30 mouse cellular contexts compared by ENCODE assay signal in the genomic region with DNA sequence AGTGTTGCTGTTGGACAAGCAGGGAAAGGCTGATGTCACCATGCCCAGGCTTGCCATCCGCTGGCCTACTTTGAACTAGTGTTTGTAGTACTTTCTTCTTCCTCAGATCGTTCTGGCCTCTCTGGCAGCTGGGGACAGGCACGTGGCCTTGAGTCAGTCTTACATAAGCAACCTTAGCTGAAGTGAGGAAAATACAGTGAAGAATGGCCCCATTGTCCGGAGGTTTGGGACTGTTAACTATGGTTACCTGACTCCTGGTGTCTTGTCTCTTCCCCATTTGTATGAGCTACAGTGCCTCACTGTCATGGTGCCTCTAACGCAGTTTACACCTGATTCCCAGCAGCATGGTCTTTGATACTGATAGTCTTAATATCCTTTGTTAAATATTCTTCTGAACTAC. TPM values are rescaled to one million over a fixed set of nuclear protein-coding genes. Genes with fewer than 3 reads are reported as not detected.
DNase-seq lines count a peak whose midpoint lies in the region; ATAC-seq and TF ChIP-seq lines count a peak whose summit lies in the region.
"Had no signal": no experiment of that assay in that cellular context is flagged by ENCODE, and none has a peak within 500 bp of the region (broad histone marks: within the 10 kb centered on the region; RNA-seq: fewer than 3 reads in every experiment).

No protein-coding gene starts in this region.

- H3K4me2 ChIP-seq in limb, embryonic 14.5 days (replicated peaks; ENCODE audit: low read depth, low read length, severe bottlenecking), result no peak overlapping the region
- H3K4me2 ChIP-seq: embryonic facial prominence, embryonic 12.5 days; hindbrain, embryonic 13.5 days; liver, embryonic 15.5 days; lung, embryonic 15.5 days; midbrain, embryonic 15.5 days; neural tube, embryonic 15.5 days; stomach, embryonic 15.5 days had no signal

- no peak for TF ChIP-seq POLR2A in limb, embryonic 14.5 days (IDR thresholded peaks at IDR 0.05; ENCODE audit: borderline replicate concordance, extremely low read depth, insufficient read depth, insufficient read length)

- no peak for ATAC-seq in limb, embryonic 14.5 days (ENCODE audit: low FRiP score, low read depth)
- ATAC-seq: forebrain, embryonic 16.5 days; intestine, embryonic 16.5 days; midbrain, embryonic 15.5 days had no signal

- H3K27ac ChIP-seq in limb, embryonic 14.5 days (replicated peaks; ENCODE audit: low read depth, low read length), result no peak overlapping the region
- H3K27ac ChIP-seq in limb, embryonic 10.5 days, result no peak overlapping the region
- H3K27ac ChIP-seq: embryonic facial prominence, embryonic 12.5 days; hindbrain, embryonic 13.5 days; kidney, postnatal 0 days; liver, embryonic 15.5 days; lung, embryonic 15.5 days; midbrain, embryonic 10.5 days; midbrain, embryonic 15.5 days; neural tube, embryonic 15.5 days; stomach, embryonic 15.5 days had no signal

- no peaks in the 10 kb centered on the region for H3K4me1 ChIP-seq in limb, embryonic 14.5 days (ENCODE audit: control insufficient read depth, insufficient read depth, low read length)
- H3K4me1 ChIP-seq in limb, embryonic 10.5 days, result no peaks in the 10 kb centered on the region
- H3K4me1 ChIP-seq: embryonic facial prominence, embryonic 12.5 days; lung, embryonic 15.5 days; neural tube, embryonic 15.5 days; stomach, embryonic 15.5 days had no signal

- 78% methylated on average over 5 of the region's 5 CpGs for WGBS in limb, embryonic 14.5 days
- 84% methylated on average over 5 of the region's 5 CpGs for WGBS in limb, embryonic 10.5 days

- H3K4me3 ChIP-seq in limb, embryonic 14.5 days (replicated peaks; ENCODE audit: low read length), result no peak overlapping the region
- no peak overlapping the region for H3K4me3 ChIP-seq in limb, embryonic 10.5 days
- H3K4me3 ChIP-seq: embryonic facial prominence, embryonic 12.5 days; hindbrain, embryonic 13.5 days; liver, embryonic 15.5 days; lung, embryonic 15.5 days; midbrain, embryonic 10.5 days; midbrain, embryonic 15.5 days; neural tube, embryonic 15.5 days; stomach, embryonic 15.5 days had no signal

- no peaks in the 10 kb centered on the region for H3K27me3 ChIP-seq in limb, embryonic 14.5 days (ENCODE audit: control insufficient read depth, insufficient read depth, low read length)
- H3K27me3 ChIP-seq in limb, embryonic 10.5 days (ENCODE audit: low read depth, poor library complexity, severe bottlenecking), result no peaks in the 10 kb centered on the region
- H3K27me3 ChIP-seq: embryonic facial prominence, embryonic 12.5 days; lung, embryonic 15.5 days; midbrain, embryonic 15.5 days; stomach, embryonic 15.5 days had no signal

- DNase-seq in adrenal gland, adult 8-10 months, result peak; percentile 11
- no peak for DNase-seq in adrenal gland, adult 18-20 months (ENCODE audit: low spot score in 2 of 2)
- peak; percentile 1 for DNase-seq in limb, embryonic 14.5 days (ENCODE audit: low spot score)
- DNase-seq in limb, embryonic 10.5 days (ENCODE audit: low spot score), result no peak
- DNase-seq in NIH3T3 (ENCODE audit: low read depth), result peak; percentile 19
- DNase-seq in urinary bladder, postnatal 14 days (ENCODE audit: low spot score), result no peak
- no peak for DNase-seq in right cerebral cortex, postnatal 36 days (ENCODE audit: low spot score in 2 of 2)
- DNase-seq: cerebellum, adult 11 months; cerebellum, adult 9-10 months; cerebellum, postnatal 36 days; gastrocnemius, postnatal 10 days; heart, postnatal 4 days; kidney, adult 8-10 months; layer of hippocampus, postnatal 36 days; retina, postnatal 1 day; right cerebral cortex, postnatal 14 days; thymus, adult 18-20 months; thymus, postnatal 25 days had no signal

- H3K9ac ChIP-seq in limb, embryonic 14.5 days (ENCODE audit: low read depth, low read length, severe bottlenecking), result no peak overlapping the region
- H3K9ac ChIP-seq: embryonic facial prominence, embryonic 12.5 days; hindbrain, embryonic 13.5 days; liver, embryonic 15.5 days; lung, embryonic 15.5 days; midbrain, embryonic 15.5 days; neural tube, embryonic 15.5 days; stomach, embryonic 15.5 days had no signal

- H3K9me3 ChIP-seq in limb, embryonic 14.5 days (ENCODE audit: control insufficient read depth, low read length), result no peaks in the 10 kb centered on the region
- H3K9me3 ChIP-seq in limb, embryonic 10.5 days (replicated peaks), result no peaks in the 10 kb centered on the region
- H3K9me3 ChIP-seq: embryonic facial prominence, embryonic 12.5 days; G1E; hindbrain, embryonic 13.5 days; liver, embryonic 15.5 days; lung, embryonic 15.5 days; midbrain, embryonic 10.5 days; midbrain, embryonic 15.5 days; neural tube, embryonic 15.5 days; stomach, embryonic 15.5 days had no signal

- H3K36me3 ChIP-seq in limb, embryonic 14.5 days (ENCODE audit: control insufficient read depth, insufficient read depth, low read length), result no peaks in the 10 kb centered on the region
- H3K36me3 ChIP-seq in limb, embryonic 10.5 days, result no peaks in the 10 kb centered on the region
- H3K36me3 ChIP-seq: embryonic facial prominence, embryonic 12.5 days; G1E; hindbrain, embryonic 13.5 days; liver, embryonic 15.5 days; lung, embryonic 15.5 days; midbrain, embryonic 10.5 days; midbrain, embryonic 15.5 days; neural tube, embryonic 15.5 days; stomach, embryonic 15.5 days had no signal

RNA-seq across cellular contexts. Expression of gene Ssx2ip, which starts 33.2 kb away (rescaled TPM):
- 10 to 100 TPM in 2 of 4 experiments, 1 to 10 TPM in 2; 7.7 to 12.9 (median 10.8) TPM for total RNA-seq in adrenal gland, adult 8-10 months (2022)
- 1 to 10 TPM; 6.4 to 6.6 TPM for total RNA-seq in adrenal gland, adult 18-20 months (2021)
- 9.1 and 12.2 TPM in 2 replicates for polyA plus RNA-seq in limb, embryonic 14.5 days (2012; rRNA removed)
- 28.6 and 32.6 TPM in 2 replicates for polyA plus RNA-seq in limb, embryonic 14.5 days (2014; fragmentation: Nextera tagmentation; extraction: Ambion mirVana)
- 20.1 and 23.0 TPM in 2 replicates for polyA plus RNA-seq in limb, embryonic 10.5 days (2016; fragmentation: Nextera tagmentation; extraction: Ambion mirVana)

Comparison
In these comparisons a context has a peak if more than half of its experiments do, and no peak if none do; other contexts are left out.
1. DNase-seq: peak in adrenal gland, adult 8-10 months (single experiment), limb, embryonic 14.5 days (single experiment) and NIH3T3 (single experiment); none in adrenal gland, adult 18-20 months (0 of 2), limb, embryonic 10.5 days (single experiment), urinary bladder, postnatal 14 days (single experiment) and right cerebral cortex, postnatal 36 days (0 of 2).